Mouse (Mus musculus) lung, postnatal 25 days (tissue): ENCODE results near the gene Flii.

Source experiments
- DNase-seq: peaks from one replicate; pipeline ENCODE4 v3.0.0; 2022; ENCODE audit warnings: low spot score

Flii gene

DNA sequence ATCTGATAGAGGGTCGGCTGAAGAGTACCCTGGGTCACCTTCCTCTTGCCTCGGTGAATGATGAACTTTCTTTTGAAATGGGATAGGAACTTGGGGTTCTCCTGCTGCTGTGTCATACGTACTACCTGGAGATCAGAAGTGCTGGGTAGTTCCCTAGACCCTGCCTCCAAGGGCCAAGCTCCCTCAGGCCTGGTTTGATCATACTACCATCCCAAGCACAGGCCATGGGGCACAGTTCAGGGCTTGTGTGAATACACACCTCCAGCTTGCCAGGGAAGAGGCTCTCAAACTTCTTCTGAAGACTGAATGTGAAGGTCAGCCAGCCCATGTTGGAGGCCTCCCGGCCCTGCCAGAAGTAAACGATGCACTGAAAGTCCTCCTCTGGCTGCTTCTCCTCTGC, 11.2 kb downstream of the Flii start:
- no peak for DNase-seq

DNA sequence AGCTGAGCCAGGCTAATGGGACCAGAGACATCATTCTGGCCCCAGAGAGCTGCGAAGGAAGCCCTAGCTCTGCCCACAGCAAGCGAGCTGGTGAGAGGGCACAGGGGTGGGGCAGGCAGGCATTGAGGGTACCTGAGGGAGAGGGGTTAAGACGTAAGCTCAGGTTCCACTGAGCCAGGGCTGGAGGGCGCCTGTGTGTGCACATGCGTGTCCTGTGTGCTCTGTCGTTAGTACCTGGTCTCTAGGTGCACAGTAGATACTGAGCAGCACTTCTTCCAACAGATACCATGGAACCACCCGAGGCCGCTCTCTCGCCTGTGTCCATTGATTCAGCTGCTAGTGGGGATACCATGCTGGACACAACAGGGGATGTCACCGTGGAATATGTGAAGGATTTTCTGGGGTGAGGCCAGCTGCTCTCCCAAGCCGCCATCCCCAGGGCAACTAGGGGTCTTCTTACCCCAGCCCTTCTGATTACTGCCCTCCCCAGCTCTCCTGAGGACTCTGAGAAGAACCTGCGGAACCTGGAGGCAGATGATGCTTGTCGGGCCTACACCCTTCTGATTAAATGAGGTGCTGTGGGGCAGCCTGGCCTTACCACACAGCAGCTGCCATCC, 14.3 kb downstream of the Flii start:
- no peak for DNase-seq

DNA sequence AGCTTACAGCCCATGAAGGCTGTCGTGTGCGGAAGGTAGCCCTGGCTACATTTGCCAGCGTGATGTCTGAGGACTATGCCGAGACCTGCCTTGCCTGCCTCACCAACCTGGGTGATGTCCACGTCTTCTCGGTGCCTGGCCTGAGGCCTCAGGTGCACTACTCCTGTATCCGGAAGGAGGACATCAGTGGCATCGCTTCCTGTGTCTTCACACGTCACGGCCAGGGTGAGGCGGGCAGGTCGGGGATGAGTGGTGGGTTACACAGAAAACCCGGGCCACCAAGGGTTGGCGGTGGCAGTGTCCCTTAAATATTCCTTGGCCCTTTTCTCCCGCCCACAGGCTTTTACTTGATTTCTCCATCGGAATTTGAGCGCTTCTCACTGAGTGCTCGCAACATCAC, 15.0 kb downstream of the Flii start:
- DNase-seq: no peak

DNA sequence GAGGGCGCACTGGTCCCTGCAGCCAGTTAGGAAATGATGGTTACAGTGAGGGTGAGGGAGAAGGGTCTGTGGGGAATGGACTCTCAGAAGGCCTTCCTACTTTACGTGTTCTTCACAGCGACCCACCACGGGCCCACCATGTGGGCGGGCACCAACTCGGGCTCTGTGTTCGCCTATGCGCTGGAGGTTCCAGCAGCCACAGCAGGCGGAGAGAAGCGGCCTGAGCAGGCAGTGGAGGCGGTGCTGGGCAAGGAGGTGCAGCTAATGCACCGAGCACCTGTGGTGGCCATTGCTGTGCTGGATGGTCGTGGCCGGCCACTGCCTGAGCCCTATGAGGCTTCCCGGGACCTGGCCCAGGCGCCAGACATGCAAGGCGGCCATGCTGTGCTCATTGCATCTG, 15.8 kb downstream of the Flii start:
- no peak for DNase-seq

DNA sequence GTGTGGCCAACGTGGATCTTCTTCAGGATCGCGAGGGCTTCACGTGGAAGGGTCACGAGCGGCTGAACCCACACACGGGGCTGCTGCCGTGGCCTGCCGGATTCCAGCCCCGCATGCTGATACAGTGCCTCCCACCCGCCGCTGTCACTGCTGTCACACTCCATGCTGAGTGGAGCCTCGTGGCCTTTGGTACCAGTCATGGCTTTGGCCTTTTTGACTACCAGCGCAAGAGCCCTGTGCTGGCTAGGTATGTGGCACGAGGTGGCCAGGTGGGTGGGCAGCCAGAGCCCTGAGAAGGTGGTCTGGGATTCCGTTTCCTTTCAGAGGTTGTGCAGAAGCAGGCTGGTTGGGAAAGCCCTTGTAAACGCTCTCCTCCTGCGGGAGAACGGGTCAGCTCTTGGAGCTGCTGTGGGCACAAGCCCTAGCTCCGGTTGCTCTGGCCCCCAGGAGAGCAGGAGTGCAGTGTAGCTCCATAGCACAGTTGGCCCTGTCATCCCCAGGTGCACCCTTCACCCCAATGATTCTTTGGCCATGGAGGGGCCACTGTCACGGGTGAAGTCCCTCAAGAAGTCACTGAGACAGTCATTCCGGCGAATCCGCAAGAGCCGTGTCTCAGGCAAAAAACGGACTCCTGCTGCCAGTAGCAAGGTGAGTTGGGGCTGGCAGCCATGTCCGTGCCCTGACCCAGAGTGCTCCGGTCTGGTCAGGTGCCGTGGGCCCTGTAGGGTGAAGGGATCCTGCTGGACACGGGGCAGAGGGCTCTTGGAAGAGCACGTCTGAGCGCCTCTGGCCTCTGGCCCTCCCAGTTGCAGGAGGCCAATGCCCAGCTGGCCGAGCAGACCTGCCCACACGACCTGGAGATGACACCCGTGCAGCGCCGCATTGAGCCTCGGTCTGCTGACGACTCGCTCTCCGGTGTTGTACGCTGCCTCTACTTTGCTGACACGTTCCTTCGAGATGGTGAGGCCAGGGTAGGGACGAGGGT, 17.3 kb downstream of the Flii start:
- DNase-seq: no peak

DNA sequence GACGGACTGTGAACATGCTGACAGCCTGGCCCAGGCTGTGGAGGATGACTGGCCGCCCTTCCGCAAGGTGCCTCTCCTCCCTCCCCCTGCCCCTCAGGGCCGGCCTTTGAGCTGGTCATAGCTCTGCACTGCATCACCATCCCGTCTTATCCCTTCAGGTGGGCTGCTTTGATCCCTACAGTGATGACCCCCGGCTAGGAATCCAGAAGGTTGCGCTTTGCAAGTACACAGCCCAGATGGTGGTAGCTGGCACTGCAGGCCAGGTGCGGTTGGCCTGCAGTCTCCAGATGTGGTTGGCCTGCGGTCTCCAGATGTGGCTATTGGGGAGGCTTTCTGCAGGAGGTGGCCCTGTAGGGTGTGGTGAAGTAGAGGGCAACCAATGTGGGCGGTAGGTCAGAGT, 18.4 kb downstream of the Flii start:
- no peak for DNase-seq

DNA sequence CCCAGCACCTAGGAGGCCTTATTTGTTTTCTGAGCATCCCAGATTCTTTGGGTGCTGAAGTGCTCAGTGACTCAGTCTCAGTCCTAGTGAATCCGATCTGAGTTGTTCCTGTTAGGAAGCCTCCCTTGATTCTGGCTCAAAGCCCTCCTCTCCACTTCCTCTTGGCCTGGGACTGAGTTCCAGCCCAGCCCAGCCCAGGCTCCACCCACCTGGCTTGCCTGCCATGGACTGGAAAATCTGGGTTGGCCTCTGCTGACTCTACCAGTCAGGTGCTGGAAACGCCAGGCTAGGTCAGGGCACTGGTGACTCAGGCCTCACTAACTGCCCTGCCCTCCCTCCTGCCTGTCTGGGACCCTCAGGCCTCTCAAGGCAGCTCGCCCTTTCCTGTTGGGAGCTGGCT, 19.4 kb downstream of the Flii start:
- DNase-seq: peak; percentile 95

DNA sequence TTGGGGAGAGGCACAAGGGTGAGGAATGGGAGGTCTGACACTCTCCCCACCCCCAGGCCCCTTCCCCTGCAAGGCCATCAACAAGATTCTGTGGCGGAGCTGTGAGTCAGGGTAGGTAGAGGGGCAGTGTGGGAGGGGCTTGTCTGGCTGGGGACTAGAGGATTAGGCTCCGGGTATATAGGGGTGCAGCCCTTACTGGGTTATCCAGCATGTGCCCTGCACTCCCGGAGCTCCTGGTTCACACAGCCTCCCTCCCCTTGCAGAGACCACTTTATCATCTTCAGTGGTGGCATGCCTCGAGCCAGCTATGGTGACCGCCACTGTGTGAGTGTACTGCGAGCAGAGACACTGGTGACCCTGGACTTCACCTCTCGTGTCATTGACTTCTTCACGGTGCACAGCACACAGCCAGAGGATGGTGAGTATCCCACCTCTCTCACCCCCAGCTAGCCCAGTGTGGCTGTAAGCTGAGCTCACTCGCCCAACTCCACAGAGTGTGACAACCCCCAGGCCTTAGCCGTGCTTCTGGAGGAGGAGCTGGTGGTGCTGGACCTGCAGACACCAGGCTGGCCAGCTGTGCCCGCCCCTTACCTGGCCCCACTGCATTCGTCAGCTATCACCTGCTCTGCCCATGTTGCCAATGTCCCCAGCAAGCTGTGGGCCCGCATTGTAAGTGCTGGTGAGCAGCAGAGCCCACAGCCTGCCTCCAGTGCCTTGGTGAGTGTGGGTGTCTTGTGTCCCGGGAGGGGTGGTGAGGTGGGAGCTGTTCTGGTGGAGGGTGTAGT, 20.2 kb downstream of the Flii start:
- no peak for DNase-seq

DNA sequence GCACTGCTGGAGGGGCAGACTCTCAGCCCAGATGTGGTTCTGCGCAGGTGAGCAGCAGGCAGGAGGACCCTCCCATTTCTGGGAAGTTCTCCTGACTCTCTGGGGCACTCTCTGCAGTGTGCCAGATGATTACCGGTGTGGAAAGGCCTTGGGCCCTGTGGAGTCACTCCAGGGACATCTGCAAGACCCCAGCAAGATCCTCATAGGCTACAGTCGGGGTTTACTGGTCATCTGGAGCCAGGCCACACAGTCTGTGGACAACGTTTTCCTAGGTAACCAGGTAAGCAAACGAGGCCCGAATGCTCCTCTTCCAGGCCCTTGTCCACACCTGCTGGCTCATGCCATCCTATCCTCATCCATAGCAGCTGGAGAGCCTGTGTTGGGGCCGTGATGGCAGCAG, 21.0 kb downstream of the Flii start:
- DNase-seq: no peak

DNA sequence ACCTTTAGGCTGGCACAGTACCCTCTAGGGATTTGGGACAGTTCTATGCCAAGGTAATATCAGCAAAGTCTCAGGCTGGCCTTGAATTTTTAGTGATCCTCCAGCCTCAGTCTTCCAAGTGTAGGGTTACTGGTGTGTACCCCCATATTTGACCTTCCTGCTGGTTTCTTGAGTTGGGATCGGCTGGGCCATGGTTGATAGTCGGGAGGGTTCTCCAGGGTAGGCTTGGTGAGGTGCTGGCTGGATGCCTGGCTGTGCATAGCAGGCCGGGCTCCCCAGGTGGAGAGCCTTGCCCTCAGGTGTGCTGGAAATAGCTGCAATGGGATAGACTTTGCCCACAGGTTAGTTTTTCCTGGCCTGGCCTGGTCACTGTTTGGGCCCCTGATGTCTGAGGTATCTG, 21.8 kb downstream of the Flii start:
- no peak for DNase-seq

DNA sequence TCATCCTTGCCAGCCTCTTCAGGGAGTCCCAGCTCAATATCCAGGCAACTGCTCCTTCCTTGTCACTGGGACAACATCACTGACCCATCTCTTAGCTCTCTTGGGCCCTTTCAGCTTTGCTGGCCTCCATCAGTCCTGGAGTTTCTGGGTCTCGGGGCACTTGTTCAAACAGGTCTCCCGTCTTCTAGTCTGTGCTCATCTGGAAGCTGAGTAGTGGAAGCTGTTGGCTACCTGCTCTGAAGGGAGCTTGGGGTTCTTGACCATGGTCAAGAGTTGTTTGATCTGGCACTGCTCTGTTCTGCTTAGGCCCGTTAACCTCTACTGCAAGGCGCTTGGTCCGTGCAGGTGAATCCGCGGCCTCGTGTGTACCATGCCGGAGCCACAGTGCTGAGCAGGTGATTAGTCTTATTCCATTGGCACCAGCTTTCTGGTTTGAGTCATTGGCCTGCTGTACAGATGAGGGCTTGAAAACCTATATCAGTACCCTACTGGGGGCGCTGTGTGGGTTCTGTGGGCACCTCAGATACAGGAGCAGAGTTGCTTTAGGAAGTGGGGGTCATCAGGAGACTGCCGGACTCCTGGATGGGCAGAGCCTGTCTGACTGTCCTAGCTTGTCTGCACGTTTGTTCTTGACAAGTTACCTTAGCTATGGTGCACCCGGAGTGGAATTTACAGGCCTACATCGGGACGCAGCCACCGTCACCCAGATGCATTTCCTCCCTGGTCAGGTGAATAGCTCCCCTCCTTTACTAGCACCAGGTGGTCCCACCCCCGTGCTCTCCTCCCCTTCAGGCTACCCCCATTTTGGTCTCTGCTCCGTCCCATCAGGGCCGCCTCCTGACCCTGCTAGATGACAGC, 22.8 kb downstream of the Flii start:
- no peak for DNase-seq

DNA sequence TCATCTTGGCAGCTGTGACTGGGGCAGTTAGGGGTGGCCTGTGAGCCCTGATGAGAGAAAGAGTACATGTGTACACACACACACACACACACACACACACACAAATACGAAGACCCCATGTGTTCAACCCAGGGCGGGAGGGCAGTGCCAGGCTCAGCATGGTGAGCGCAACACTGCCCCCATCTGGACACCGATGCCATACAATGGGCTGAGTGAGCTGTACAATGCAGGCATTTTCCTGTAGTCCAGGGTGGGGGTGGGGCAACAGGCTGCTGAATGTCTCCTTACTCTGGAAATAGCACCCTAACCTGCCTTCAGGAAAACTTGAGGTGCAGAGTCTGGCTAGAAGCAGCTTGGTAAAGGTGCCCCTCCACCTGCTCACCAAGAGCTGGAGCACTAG, 23.9 kb downstream of the Flii start:
- DNase-seq: peak; percentile 64

DNA sequence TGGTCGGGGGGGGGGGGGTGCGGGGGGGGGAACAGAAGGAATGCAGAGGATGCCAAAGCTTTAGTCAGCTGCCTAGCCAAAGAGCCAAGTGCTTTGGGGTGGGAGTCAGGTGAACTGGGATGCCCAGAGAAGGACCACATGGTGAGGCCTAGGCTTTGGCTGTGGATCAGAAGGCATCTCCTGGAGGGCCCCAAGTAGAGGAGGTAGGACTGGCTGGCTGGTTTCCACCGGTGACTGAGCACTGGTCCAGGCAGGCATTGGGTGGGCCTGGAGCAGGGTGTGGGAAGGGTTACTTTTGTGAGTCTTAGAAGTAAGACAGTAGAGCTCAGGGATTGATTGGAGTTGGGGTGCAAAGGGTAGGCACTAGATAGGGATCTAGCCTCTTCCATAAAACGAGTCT, 25.5 kb downstream of the Flii start:
- no peak for DNase-seq

DNA sequence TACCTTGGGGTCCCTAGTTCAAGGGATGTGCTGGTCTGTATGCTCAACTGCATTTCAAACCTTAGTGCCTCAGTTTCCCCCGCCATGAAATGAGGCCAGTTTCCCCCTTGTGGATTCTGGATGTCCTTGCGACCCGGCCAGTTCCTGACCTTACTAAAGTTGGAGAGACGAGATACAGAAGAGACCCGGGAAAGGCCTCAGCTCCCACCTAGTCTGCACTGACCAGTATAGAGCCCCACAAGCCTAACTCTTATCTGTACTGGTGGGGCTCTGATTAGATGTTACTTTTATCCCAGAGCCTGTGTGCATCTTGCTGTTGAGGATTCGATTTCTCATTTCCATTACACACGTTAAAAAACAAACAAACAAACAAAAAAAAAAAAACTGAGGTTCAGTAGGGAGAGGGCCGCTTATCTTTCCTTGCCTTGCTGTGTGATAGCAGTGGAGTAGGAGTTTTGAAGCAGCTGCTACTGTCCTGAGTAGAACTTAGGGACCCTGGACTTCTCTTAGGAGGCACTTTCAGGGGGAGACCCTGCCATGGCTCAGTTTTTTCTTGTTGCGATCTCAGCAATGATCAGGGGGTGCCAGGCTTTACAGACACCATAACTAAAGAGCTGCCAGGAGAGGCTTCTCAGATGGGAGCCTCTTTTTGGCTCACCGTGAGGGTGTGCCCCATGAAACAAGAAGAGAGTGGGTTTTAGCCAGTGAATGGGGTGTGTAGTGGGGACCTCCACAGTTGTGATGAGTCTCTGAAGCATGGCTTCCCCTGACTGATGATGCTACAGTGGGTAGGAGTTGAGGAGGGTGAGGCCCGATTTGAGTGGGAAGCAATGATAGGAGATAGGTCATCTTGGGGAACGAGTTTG, 26.5 kb downstream of the Flii start:
- DNase-seq: no peak

DNA sequence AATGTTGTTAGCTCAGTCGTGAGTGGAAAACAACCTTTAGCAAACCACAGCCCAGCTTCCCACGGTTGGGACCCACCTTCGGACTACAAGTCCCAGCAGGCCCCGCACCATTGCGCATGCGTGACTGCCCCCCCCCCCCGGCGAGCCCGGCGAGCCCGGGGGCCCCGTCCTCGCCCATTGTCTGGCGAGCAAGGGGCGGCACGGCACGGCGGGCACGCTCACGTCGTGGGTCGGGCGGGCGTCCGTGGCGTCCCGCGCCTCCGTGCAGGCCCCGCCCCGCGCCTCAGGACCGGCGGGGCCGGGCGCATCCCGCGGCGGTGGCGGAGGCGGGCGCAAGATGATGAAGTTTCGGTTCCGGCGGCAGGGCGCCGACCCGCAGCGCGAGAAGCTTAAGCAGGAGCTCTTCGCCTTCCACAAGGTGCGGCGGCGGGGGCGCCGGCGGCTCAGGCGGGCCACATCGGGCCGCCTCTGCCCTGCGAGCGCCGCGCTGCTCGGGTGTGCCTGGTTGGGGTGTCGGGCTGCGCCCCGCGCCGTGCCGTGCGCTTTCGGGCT, 27.5 kb downstream of the Flii start, which contains the start of gene Llgl1:
Llgl1 (plus strand) TSS at position 200 of the 552 bp plus-strand sequence.
- DNase-seq: peak; percentile 82

DNA sequence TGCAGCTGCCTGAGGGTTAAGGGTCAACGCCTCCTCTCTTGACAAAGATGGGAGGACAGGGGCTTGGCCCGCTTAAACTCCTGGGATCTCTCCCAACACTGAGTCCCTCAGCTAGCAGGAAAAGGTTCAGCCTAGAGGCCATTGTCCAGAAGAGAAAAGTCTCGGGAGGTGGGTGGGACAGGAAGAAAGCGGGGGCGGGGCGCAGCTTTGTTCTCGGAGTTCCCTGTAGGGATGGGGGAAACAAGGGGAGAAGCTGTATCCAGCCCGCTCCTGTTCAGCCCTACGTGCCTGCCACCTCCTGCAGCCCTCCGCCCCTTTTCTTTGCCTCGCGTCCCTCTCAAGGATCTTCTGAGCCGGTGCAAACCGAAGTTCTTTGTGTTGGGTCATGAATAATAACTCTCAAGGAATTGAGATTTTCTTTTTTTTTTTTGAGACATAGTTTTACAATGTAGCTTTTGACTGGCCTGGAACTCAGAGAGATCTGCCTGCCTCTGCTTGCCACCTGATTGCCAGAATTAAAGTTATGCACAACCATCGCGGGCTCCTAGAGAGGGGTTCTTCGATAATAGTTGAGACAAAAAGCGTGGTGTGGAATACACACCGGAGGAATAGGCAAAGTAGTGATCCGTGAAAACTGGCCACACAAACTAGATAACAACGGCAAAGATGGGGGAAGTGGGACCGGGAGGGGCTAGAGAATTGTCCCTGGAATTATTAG, 28.1 kb downstream of the Flii start:
- DNase-seq: peak; percentile 79

DNA sequence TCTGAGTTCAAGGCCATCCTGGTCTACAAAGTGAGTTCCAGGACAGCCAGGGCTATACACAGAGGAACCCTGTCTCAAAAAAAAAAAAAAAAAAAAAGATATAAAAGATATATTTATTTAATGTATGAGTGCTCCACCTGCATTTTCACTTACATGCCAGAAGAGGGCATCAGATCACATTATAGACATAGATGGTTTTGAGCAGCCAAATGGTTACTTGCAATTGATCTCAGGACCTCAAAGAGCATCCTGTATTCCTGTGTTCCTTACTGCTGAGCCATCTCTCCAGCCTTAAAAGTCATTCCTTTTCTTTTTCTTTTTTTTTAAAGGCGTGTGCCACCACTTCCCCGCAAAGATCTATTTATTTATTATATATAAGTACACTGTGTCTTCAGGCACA, 29.5 kb downstream of the Flii start:
- DNase-seq: no peak

DNA sequence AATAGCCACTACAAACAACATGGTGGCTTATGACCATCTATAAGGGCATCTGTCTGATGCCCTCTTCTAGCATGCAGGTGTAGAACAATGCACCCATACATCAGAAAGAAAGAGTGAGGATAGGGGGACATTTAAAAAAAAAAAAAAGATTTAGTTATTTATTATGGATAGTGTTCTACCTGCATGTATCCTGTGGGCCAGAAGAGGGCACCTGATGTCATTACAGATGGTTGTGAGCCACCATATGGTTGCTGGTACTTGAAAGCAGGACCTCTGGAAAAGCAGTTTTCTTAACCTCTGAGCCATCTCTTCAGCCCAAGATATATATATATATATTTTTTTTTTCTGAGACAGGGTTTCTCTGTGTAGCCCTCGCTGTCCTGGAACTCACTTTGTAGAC, 30.9 kb downstream of the Flii start:
- no peak for DNase-seq
